Mouse (Mus musculus): Measurements from ENCODE around the gene Slc25a33.

DNA sequence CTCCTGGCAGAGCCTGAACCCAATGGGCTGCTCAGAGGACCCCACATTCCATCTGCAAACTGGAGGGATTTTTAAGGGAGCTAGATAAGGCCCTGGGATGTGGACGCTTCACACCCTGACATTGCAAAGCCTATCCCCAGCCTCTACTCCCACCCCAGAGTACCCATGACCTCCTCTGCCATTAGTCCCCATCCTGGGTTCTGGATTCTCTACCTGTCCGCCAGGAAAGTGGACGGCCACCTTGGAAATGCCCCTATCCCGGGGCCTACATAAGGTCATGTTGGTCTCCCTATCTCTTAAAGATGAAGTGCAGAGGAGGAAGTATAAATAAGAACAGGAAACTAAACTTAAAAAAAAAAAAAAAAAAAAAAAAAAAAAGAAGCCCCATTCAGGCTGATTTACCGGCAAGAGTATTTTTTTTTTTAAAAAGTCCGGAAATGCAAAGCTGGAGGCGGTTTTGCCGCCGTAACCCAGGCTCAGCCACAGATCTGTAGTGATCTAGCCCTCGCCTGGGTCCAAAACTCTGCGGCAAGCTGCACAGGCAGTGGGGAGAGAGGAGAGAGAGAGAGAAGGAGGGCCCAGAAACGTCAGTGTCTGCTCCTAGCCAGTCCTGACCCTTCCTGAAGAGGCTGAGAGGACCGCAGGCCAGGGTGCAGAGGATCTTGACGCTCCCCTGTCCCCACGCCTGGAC is 76.4 kb downstream of the Slc25a33 start:
- TF ChIP-seq CTCF (conservative IDR thresholded peaks at IDR 0.05; ENCODE audit: insufficient read depth, insufficient read length, low read depth, low read length) = no peak
- no peak for TF ChIP-seq POLR2A (IDR thresholded peaks at IDR 0.05; ENCODE audit: low read depth, low read length)

All from kidney, adult 2 months (tissue).